Mouse (Mus musculus): ENCODE measurements at regions not wholly inside any gene's neighbourhood (a gene's known extent, or its start where the extent isn't known, plus 50 kb on each side); places are given as distances from the start of the nearest gene placed in this dataset.

GRCm38 (mm10) chr1:136781561-136782025, 156.9 kb downstream of the Zfp281 start:
- peak in 1 of 2 experiments; percentile 14 for DNase-seq (ENCODE audit: low spot score in 2 of 2)

GRCm38 (mm10) chr1:136782261-136782660, 157.6 kb downstream of the Zfp281 start:
- DNase-seq (ENCODE audit: low spot score in 2 of 2) = no peak

GRCm38 (mm10) chr1:136784178-136784577, 159.5 kb downstream of the Zfp281 start:
- DNase-seq (ENCODE audit: low spot score in 2 of 2) = no peak

- DNase-seq (ENCODE audit: low spot score in 2 of 2) = no peak
Observed at GRCm38 (mm10) chr1:136788979-136789513, 164.3 kb downstream of the Zfp281 start.

GRCm38 (mm10) chr1:136791641-136792040, 166.9 kb downstream of the Zfp281 start:
- DNase-seq (ENCODE audit: low spot score in 2 of 2) = no peak

Measured in urinary bladder, postnatal 36 days (tissue).